Mouse (Mus musculus) kidney, adult 11 months (tissue): ENCODE results near the gene Ranbp6.
A peak's percentile ranks its signal among the peaks of the same experiment; 100 is the strongest.

Source experiments
- DNase-seq: peaks from one replicate; pipeline ENCODE4 v3.0.0; 2022

Ranbp6 gene

DNA sequence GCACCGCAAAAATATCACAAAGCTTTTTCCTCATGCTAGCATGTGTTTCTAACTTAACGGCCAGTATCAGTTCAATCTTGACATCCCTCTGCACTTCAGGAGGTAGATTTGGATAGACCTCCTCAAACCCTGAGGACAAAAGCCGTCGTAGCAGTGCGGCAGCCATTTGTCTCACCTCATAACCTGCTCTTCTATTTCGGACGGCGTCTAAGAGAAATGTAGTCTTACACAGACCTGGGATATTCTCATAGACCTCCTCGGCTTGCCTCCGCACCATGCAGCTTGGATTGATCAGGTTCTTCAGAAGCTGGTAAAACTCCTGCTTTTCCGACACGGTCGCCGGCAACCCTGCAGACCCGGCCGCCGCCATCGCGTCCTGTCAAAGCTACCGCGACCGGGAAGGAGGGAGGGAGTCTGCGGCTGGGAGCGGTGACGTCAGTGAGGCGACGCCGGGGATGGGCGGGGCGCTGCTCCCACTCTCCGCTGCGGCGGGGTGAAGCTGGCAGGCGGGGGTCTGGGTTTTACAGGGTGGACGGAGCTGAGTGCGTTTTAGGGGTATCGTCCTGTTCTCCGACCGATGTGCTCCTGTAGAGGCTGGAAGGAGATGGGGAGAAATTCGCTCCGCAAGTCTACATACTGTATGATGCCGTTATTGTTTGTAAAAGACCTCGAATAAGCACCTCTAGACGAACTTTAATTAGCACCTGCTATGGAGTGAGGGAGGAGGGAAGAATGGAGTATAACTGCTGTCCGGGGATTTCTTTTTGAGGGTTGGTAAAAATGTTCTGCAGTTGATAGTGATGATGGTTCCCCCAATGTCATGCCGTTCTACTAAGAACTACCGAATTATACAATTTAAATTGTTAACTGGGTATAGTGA, at the start of gene Ranbp6:
Ranbp6 (minus strand) TSS at position 394 of the 880 bp plus-strand sequence.
- peak; percentile 87 for DNase-seq

DNA sequence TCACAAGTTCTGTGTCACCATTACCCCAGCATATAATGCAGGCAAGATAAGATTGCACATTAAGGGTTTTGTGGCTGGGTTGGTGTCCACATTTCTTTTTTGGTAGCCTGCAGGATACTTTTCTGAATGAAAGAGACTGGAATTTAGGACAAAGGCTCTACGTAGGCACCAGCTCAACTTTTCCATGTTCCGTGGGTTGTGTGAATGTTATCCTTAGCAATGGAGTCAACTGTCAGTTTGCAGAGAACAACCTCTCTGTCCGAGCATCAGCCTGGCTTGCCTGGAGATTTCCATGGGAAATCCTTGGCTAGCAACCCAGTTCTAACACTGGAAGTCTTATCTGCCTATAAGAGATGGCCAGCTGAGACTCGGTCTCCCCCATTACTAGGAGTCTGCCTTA, 48.0 kb upstream of the Ranbp6 start:
- DNase-seq: no peak

DNA sequence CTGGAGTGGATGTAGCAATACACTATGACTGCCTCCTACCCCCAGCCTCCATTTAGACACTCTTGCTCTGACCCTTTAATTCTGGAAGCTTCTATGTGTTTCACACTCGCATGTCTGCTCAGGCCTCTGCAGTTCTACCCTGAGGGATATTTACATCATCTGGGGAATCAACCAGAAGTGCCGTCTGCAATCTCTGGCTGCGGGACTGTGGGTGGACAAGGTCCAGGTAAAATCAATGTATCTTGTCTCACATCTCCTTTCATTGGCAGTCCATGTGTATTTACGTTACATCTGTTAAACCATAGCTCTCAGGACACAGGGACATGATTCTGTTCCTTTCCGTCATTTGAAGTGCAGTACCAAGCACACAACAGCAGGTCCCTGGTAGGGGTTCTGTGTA, 44.5 kb upstream of the Ranbp6 start:
- DNase-seq: no peak

DNA sequence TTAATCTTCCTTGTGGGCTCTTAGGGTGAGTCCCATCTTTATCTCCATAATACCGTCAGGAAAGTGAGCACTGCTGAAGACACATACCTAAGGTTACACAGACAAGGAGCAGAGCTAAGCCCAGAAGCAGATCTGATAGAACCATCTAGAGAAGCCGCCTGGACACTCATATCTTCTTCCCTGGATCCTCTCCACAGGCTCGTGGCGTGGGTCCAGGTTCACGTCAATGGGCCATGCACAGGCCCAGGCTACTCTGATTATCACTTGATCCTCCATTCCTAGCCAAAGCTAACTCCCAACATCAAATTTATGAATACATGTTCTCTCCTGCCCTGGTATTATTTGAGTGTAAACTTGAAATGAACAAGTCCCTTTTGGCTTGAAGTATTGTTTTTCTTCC, 40.9 kb upstream of the Ranbp6 start:
- DNase-seq: no peak

DNA sequence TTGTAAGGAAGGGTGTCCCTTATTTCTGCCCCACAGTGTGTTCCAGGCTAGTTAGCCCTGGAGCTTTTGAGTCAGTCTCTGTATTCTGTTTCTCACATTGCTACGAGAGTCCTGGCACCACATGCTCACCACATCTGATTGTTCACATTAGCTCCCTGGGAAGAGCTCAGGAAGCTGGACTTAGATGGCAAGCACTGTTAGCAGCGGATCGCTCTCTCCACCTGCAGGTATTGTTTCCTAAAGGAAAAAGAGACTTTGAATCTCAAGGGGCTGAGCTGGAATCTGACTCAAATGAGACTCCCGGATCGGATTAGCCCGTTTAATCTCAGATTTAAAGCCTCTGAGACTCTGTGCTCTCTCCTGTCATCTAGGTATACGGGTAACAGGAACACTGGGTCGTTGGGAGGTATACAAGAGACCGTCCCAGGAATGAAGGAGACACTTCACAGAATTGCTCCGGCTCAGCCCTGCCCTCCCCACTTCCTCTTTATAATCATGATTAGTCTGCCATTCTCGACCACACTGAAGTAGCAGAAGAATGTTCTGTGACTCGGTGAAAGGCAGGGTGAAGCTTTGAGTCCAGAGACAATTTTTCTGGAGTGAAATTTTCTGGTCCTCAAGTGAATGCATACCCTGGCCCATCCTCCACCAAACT, 38.4 kb upstream of the Ranbp6 start:
- no peak for DNase-seq

DNA sequence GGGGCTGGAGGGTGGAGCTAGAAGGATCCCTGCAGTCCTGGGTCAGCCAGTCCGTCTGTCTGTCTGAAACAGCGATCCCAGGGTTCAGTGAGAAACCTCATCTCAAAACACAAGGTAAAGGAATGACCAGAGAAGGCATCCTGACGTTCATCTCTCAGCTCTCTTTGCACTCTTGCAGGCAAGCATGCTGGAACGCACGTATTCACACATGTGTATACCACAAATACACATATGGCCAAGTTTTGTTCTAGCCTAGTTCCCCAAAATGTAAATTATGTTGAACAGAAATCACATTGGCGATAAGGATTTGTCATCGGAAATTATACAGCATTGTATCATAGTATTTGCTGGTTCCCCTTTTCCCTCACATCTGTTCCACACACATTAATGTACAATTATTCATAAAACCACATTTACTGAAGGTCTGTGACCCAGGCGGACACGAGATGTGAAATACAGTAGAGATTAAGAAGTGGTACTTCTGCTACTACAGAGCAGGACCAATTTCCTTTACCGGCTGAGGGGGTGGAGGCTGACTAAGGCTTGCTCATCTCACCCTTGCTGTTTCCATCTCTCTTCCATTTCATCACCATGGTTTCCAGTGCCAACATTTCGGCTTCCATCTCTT, 37.3 kb upstream of the Ranbp6 start:
- no peak for DNase-seq

DNA sequence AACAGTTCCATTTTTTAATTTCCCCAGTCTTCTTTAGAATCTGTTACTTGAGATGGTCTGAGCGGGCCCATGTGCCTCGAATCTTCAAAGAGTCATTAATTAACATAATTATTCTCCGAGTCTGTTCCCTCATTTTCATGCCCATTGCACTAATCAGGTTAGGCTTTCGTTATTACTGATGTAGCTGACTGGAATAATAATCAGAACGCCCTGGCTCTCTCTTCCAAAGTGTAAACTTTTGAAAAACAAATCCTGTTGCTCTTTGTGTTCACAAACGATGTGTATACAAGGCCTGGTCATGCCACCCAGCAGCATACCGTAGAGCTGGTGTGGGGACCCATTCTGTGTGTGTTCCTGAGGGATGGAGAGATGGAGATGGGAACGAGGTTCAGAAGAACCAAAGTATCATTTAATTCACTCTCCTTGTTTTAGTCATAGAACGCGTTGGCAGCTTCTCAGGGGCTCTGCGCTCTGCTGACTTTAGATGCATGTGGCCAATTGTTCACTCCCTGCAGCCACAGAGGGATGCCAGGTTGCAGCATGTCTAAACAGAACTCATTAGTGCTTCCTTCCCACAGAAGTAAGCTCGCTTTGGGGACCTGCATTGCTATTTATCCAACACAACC, 31.4 kb upstream of the Ranbp6 start:
- no peak for DNase-seq

DNA sequence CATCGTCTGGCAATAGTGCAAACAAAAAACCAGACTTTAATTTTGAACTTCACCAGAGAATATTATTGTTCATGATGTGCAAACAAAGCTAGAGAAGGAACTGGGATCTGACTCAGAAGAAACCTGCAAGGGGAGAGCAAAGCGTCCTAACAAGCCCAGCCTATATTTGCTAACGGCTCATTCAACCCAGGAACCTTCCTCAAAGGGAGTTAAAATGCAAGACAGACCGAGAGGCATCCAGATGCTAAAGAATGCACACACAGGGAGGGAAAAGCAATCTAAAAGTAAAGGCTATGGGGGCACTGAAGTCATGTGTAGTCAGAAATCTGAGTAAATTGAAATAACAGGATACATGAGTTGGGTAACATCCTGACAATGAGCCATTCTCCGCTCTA, 30.9 kb upstream of the Ranbp6 start:
- DNase-seq: no peak

DNA sequence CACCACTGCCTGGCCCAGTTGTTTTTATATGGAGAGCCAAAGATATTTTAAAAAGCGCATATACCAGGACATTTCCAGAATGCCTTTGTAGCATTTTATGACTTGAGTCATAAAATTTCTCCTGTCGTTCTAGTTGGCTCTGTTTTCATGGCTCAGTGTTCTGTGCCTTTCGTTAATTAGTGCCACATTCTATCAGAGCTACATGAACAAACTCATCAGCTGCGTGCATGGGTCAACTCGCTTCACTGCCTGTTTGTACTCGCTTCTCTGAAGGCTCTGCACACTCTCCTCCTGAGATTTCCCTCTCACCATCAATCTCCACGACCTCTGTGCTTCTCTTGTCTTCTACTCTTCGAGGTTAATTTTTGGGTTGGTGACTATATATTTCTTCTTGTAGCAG, 30.2 kb upstream of the Ranbp6 start:
- no peak for DNase-seq

DNA sequence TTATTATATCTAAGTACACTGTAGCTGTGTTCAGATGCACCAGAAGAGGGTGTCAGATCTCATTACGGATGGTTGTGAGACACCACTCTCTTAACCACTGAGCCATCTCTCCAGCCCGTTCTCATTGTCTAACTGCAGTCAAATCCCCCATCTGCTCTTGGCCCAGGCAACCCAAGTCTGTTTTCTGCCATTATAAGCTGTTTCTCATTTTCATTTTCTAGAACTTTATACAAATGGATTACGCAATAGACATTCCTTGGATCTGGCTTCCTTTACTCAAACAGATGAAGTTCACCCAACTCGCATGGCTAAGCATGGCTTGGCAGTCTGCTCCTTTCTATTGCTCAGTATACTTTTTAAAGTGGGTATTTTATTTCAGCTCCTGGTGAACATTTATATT, 27.9 kb upstream of the Ranbp6 start:
- no peak for DNase-seq

DNA sequence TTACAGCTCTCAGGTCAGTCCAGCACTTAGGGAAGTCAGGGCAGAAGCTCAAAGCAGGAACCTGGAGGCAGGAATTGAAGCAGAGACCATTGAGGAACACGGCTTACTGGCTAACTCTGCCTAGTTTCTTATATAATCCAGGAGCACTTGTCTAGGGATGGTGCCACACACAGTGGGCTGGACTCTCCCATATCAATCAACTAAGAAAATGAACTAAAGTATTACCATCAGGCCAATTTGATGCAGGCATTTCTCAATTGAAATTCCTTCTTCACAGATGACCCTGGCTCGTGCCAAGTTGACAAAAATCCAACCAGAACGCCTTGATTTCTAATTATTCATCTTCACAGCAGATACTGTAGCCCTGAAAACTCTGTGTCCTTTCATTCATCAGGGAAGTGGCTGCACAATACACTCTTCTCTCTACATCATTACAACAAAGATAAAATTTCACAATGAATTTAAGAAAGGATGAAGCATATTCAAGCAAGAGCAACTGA, 25.9 kb upstream of the Ranbp6 start:
- DNase-seq: no peak

DNA sequence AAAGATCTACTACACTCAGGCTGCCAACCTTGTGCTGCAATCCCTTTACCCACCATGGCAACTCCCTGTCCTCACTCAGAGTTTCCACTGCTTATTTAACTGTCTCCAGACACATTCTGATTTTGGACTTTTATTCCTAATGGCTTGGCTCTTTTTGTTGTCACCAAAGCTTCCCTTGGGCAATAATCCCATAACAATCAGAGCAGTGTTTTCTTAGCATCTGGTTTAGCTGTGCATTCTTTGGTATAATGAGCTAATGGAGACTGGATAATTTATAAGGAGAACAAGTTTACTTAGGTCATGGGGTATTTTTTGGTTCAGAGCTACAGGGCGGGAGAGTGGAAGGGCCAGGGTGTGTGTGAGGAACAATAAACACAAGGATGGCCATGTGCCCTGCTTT, 25.4 kb upstream of the Ranbp6 start:
- no peak for DNase-seq

DNA sequence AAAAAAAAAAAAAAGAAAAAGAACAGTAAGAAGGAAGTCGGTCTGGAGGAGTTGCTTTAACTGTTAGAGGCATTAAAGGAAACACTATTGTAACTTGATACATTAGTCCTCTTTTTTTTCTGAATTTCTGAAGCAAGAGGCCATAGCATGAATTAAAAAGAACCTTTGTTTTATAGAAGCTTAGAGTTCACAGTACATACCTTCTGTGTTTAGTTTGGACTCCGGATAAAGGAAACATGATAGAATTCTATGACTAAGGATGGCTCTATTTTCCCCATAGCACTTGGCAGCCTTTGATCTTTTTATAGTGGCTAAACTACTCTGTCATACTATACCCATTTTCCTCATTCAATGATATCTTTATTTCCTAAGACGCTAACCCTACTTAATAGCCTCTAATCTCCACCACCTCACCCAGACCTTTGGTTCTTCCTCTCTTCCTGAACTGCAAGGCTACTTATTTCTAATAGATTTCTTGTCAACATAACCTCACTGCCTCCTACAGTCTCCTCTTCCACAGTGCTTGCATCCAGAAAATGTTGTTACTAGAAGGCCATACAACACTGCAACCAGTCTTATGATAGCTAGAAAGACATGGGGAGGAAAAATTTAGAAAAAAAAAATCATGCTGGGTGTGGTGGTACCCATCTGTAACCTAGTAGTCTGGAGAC, 22.7 kb upstream of the Ranbp6 start:
- DNase-seq: no peak

DNA sequence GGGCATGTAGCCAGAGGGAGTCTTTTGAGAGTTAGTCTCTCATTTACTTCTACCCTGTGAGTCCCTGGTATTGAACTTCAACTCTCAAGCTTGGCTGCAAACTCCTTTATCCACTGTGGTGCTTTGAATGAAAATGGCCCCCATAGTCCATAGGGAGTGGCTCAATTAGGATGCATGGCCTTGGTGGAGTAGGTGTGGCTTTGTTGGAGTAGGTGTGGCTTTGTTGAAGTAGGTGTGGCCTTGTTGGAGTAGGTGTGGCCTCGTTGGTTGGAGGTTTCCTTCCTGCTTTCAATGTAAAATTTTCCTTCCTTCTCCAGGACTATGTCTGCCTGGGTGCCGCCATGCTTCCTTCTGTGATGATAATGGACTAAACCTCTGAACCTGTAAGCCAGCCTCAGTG, 18.1 kb upstream of the Ranbp6 start:
- DNase-seq: no peak

DNA sequence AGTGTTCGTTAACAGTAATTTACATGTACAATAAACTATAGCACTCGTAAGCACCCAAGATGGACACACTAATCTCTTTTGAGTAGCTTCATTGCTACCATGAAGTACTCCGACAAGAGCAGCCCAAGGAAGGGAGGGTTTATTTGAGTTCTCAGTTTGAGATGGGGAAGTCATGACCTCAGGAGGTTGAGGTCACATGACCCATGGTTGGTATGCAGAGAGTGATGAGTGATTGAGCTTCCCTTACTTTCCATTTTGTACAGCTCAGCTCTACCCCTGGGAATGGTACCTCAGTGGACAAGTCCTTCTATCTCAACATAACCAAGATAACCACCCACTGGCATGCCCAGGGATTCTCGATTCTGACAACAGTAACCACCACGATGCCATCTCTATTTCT, 15.8 kb upstream of the Ranbp6 start:
- DNase-seq: no peak

DNA sequence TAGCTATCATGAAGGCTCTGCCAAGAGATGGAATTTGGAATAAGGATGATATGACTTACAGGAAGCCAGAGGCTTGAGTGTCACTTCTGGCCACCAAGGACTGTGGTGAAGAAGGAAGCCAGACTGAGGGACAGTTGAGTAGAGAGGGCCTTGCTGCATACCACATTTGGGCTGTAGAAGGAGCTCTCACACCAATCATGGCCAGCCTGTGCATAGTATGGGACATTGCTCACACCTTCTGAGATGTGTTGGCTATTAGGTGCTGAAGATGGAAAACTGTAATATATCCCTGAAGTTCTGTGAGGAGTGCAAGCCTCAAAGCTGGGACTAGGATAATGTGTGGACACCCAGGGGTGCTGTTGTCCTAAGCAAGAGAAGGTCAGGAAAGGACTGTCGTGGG, 13.9 kb upstream of the Ranbp6 start:
- DNase-seq: peak; percentile 24

DNA sequence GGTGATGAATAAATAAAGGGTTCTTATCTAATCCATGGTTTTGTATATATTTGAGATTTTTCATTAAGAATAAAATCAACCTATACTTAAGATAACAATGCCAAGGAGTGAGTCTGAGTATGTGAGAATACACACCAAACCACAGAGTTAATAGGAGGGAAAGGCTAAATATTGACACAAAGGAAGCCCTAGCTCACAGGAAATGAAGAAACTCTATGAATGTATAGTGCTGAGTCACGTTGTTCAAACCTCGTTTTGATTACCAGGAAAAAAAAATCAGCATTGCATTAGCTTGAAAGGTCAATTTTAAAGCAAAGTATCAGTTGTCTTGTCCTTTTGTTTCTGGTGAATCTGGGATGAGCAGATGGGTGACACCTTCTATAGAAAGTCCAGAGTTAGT, 12.2 kb upstream of the Ranbp6 start:
- DNase-seq: no peak

DNA sequence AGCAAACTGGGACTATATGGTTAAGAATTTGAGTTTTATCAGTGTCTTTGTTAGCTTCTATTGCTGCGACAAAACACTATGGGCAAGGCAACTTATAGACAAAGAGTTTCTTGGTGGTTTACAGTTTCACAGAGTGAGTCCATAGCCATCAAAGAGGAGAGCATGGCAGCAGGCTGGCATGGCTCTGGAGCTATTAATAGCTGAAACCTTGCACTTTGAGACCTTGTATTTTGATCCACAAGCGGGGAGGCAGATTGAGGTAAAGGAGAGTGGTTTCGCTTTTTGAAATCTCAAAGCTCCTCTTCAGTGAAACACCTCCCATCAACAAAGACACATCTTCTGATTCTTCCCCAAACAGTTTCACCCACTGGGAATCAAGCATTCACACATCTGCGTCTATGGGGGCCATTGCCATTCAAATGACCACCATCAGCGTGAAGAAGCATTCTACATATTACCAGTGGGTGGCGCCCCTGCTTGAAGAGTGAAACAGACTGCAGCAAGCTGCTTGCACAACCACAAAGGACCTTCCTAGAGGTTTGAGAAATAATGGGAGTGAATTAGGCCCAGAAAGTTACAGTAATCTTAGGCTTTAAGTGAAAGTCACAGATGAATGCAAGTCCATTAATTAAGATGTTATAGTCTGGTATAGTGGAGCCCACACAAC, 11.4 kb upstream of the Ranbp6 start:
- peak; percentile 63 for DNase-seq

DNA sequence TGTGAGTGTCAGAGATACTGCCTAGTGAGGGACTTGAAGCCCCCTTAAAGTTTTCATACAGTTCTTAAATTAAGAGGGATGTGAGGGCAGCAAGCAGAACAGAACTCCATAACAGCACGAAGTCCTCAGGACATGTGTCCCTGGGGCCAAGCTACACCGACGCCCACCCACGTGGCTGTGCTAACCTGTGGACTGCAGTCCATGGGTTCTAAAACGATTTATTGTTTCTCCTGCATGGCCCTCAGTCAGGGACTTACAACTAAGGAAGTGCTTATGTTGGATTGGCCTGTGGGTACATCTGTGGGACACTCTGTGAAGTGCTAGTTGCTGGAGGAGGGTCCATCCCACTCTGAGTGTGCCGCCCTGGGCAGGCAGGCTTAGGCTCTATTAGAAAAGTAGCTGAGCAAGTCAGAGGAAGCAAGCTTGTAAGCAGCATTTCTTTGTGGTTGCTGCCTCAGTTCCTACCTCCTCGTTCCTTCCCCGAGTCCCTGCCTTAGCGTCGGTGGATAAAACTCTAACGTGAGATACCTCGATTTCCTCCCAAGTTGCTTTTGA, 10.8 kb upstream of the Ranbp6 start:
- peak; percentile 29 for DNase-seq

DNA sequence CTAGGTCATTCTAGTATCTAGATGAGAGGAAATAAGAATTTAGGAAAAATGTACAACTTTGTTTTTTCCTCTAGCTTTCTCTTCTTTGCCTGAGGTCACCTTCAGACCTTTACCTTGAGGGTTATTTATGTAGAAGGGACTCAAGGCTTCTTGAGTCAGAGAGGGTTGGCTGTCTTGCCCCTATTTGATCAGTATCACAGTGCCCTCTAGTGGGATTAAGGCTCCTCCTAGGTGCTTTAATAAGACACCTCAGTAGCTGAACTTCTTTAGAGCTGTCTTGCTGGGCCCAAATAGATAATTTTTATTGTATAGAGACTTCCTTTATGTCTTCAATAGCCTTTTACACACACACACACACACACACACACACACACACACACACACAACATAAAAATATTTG, 8.2 kb upstream of the Ranbp6 start:
- no peak for DNase-seq

DNA sequence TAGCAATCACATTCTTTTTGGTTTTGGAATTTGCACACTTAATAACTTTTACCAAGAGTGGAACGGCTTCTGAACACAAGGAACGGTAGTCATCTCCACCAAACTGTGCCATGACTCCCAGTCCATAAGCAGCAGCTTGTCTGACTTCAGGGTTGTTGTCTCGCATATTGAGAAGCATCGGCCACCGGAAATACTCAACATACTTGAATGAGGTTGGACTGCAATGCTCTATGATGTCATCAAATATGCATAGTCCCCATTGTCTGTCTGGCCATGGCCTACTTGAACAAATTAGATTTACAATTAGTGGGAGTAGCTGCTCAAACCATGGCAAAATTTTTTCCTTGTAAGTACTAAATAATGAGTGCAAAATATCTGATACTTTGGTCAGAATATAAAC, 2.8 kb downstream of the Ranbp6 start:
- no peak for DNase-seq
